Mouse (Mus musculus): ENCODE data around the gene Eaf2.

Gene Eaf2

DNA sequence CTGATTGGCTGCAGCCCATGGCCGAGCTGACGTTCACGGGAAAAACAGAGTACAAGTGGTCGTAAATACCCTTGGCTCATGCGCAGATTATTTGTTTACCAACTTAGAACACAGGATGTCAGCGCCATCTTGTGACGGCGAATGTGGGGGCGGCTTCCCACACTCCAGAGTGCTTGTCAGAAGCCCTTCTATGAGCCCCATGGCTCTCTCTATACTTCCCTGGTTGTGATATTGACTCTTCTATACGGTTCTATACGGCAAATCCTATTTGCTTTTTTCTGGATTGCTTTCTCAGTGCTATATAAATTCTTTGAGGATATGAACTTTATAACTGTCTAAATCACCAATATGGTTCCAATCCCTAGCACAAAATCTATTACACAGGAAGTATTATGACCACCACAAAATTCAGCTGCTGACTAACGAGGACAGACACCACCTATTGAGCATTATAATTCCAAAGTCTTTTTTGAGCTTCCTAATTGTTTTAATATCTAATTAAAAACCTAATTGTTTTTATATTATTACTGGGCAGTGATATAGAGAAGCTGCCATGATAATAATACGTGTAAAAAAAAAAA is 104.5 kb downstream of the Eaf2 start:
- no peak for DNase-seq (ENCODE audit: low spot score in 2 of 2)

- DNase-seq (ENCODE audit: low spot score in 2 of 2), result no peak
Measured at GRCm38 (mm10) chr16:36751979-36752378, 122.8 kb downstream of the Eaf2 start.

- no peak for DNase-seq (ENCODE audit: low spot score in 2 of 2)
Measured at GRCm38 (mm10) chr16:36747767-36748166, 127.0 kb downstream of the Eaf2 start.

GRCm38 (mm10) chr16:36747068-36747467 is 127.7 kb downstream of the Eaf2 start:
- no peak for DNase-seq (ENCODE audit: low spot score in 2 of 2)

DNA sequence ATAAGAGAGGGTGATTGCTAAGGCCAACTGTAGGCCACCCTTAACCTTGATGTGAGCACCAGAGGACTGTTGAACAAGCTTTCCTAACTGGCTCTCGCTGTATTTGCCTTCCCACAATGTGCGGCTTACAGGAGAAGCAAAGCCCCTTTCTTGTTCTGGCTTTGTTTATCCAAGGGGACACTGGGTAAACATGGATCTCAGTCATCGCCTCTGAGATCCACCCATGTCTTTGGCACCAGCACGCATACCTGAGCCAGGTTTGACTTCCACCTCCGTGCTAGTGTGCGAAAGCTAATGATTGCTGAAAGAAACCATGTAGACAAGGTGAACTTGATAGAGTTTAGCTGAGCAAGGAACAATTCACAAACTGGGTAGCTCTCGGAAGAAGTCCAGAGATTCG is 131.2 kb downstream of the Eaf2 start:
- no peak for DNase-seq (ENCODE audit: low spot score in 2 of 2)
